Mouse (Mus musculus): Measurements from ENCODE around the gene Cd37. TPM values are rescaled to one million over a fixed set of nuclear protein-coding genes. Genes with fewer than 3 reads are reported as not detected.

Cd37 gene
- polyA plus RNA-seq, 1 experiment from 2014 or later = 19.3 TPM

GRCm38 (mm10) chr7:45237747-45238699, 892 bp downstream of the Cd37 start:
- peak overlapping the region; percentile 49 for H3K4me3 ChIP-seq (ENCODE audit: low read depth, low read length)
- no peaks in the 10 kb centered on the region for H3K27me3 ChIP-seq (ENCODE audit: control insufficient read depth, insufficient read depth, low read depth, low read length)
- peaks cover 14% of the 10 kb centered on the region for H3K4me1 ChIP-seq (ENCODE audit: control insufficient read depth, low read depth, low read length)
- peak overlapping the region; percentile 62 for H3K4me2 ChIP-seq (ENCODE audit: low read depth, low read length)
- no peaks in the 10 kb centered on the region for H3K9me3 ChIP-seq (replicated peaks; ENCODE audit: control insufficient read depth, low read length)
- H3K9ac ChIP-seq (ENCODE audit: low read depth, low read length) = peak overlapping the region; percentile 29
- no peak for ATAC-seq (ENCODE audit: low read depth)
- H3K27ac ChIP-seq (ENCODE audit: low read length) = peak overlapping the region; percentile 75
- H3K36me3 ChIP-seq (ENCODE audit: control insufficient read depth, insufficient read depth) = no peaks in the 10 kb centered on the region
- 36% methylated on average over 17 of the region's 17 CpGs for WGBS (ENCODE audit: insufficient replicate concordance)

- ATAC-seq (ENCODE audit: low read depth) = no peak
- WGBS (ENCODE audit: insufficient replicate concordance) = 54% methylated on average over 17 of the region's 17 CpGs
- Histone ChIP-seq H3K9ac (ENCODE audit: low read depth, low read length) (no peak overlapping the region), H3K9me3 (replicated peaks; ENCODE audit: control insufficient read depth, low read length) (no peaks in the 10 kb centered on the region), H3K27me3 (ENCODE audit: control insufficient read depth, insufficient read depth, low read depth, low read length) (no peaks in the 10 kb centered on the region), H3K4me2 (ENCODE audit: low read depth, low read length) (0 out of 2 replicates have a peak overlapping the region, but pooled peaks have one; percentile 19), H3K27ac (ENCODE audit: low read length) (no peak overlapping the region), H3K4me1 (ENCODE audit: control insufficient read depth, low read depth, low read length) (peaks cover 15% of the 10 kb centered on the region), H3K4me3 (ENCODE audit: low read depth, low read length) (no peak overlapping the region), H3K36me3 (ENCODE audit: control insufficient read depth, insufficient read depth) (no peaks in the 10 kb centered on the region)
Observed at GRCm38 (mm10) chr7:45235656-45236180, 3.2 kb downstream of the Cd37 start.

GRCm38 (mm10) chr7:45234922-45235571, 3.9 kb downstream of the Cd37 start:
- no peaks in the 10 kb centered on the region for H3K36me3 ChIP-seq (ENCODE audit: control insufficient read depth, insufficient read depth)
- H3K4me2 ChIP-seq (ENCODE audit: low read depth, low read length) = peak overlapping the region; percentile 19
- peaks cover 15% of the 10 kb centered on the region for H3K4me1 ChIP-seq (ENCODE audit: control insufficient read depth, low read depth, low read length)
- no peak overlapping the region for H3K9ac ChIP-seq (ENCODE audit: low read depth, low read length)
- 41% methylated on average over 21 of the region's 21 CpGs for WGBS (ENCODE audit: insufficient replicate concordance)
- no peak for ATAC-seq (ENCODE audit: low read depth)
- H3K9me3 ChIP-seq (replicated peaks; ENCODE audit: control insufficient read depth, low read length) = no peaks in the 10 kb centered on the region
- H3K4me3 ChIP-seq (ENCODE audit: low read depth, low read length) = peak overlapping the region; percentile 14; the same call in 1 of the 2 replicates
- H3K27ac ChIP-seq (ENCODE audit: low read length) = no peak overlapping the region
- no peaks in the 10 kb centered on the region for H3K27me3 ChIP-seq (ENCODE audit: control insufficient read depth, insufficient read depth, low read depth, low read length)

- H3K9ac ChIP-seq (ENCODE audit: low read depth, low read length) = no peak overlapping the region
- 50% methylated on average over 29 of the region's 29 CpGs for WGBS (ENCODE audit: insufficient replicate concordance)
- H3K4me3 ChIP-seq (ENCODE audit: low read depth, low read length) = no peak overlapping the region
- no peaks in the 10 kb centered on the region for H3K27me3 ChIP-seq (ENCODE audit: control insufficient read depth, insufficient read depth, low read depth, low read length)
- peaks cover 15% of the 10 kb centered on the region for H3K4me1 ChIP-seq (ENCODE audit: control insufficient read depth, low read depth, low read length)
- H3K27ac ChIP-seq (ENCODE audit: low read length) = no peak overlapping the region
- no peaks in the 10 kb centered on the region for H3K36me3 ChIP-seq (ENCODE audit: control insufficient read depth, insufficient read depth)
- ATAC-seq (ENCODE audit: low read depth) = no peak
- H3K4me2 ChIP-seq (ENCODE audit: low read depth, low read length) = 0 out of 2 replicates have a peak overlapping the region, but pooled peaks have one; percentile 19
- H3K9me3 ChIP-seq (replicated peaks; ENCODE audit: control insufficient read depth, low read length) = no peaks in the 10 kb centered on the region
Observed at GRCm38 (mm10) chr7:45234333-45234841, 4.5 kb downstream of the Cd37 start.

GRCm38 (mm10) chr7:45233580-45234332, 5.2 kb downstream of the Cd37 start:
- Histone ChIP-seq H3K4me3 (ENCODE audit: low read depth, low read length) (no peak overlapping the region), H3K27ac (ENCODE audit: low read length) (no peak overlapping the region), H3K9me3 (replicated peaks; ENCODE audit: control insufficient read depth, low read length) (no peaks in the 10 kb centered on the region), H3K4me1 (ENCODE audit: control insufficient read depth, low read depth, low read length) (peaks cover 9% of the 10 kb centered on the region), H3K9ac (ENCODE audit: low read depth, low read length) (no peak overlapping the region), H3K4me2 (ENCODE audit: low read depth, low read length) (no peak overlapping the region), H3K36me3 (ENCODE audit: control insufficient read depth, insufficient read depth) (no peaks in the 10 kb centered on the region), H3K27me3 (ENCODE audit: control insufficient read depth, insufficient read depth, low read depth, low read length) (no peaks in the 10 kb centered on the region)
- no peak for ATAC-seq (ENCODE audit: low read depth)
- 49% methylated on average over 20 of the region's 20 CpGs for WGBS (ENCODE audit: insufficient replicate concordance)

GRCm38 (mm10) chr7:45232716-45233465, 6.0 kb downstream of the Cd37 start:
- Histone ChIP-seq H3K4me3 (ENCODE audit: low read depth, low read length) (no peak overlapping the region), H3K4me1 (ENCODE audit: control insufficient read depth, low read depth, low read length) (peaks cover 6% of the 10 kb centered on the region), H3K9me3 (replicated peaks; ENCODE audit: control insufficient read depth, low read length) (no peaks in the 10 kb centered on the region), H3K4me2 (ENCODE audit: low read depth, low read length) (no peak overlapping the region), H3K9ac (ENCODE audit: low read depth, low read length) (no peak overlapping the region), H3K27ac (ENCODE audit: low read length) (no peak overlapping the region), H3K27me3 (ENCODE audit: control insufficient read depth, insufficient read depth, low read depth, low read length) (no peaks in the 10 kb centered on the region), H3K36me3 (ENCODE audit: control insufficient read depth, insufficient read depth) (no peaks in the 10 kb centered on the region)
- WGBS (ENCODE audit: insufficient replicate concordance) = 53% methylated on average over 13 of the region's 13 CpGs
- no peak for ATAC-seq (ENCODE audit: low read depth)

- WGBS (ENCODE audit: insufficient replicate concordance) = 76% methylated on average over 11 of the region's 11 CpGs
- no peaks in the 10 kb centered on the region for H3K27me3 ChIP-seq (ENCODE audit: control insufficient read depth, insufficient read depth, low read depth, low read length)
- no peaks in the 10 kb centered on the region for H3K36me3 ChIP-seq (ENCODE audit: control insufficient read depth, insufficient read depth)
- no peak overlapping the region for H3K4me2 ChIP-seq (ENCODE audit: low read depth, low read length)
- ATAC-seq (ENCODE audit: low read depth) = no peak
- H3K9ac ChIP-seq (ENCODE audit: low read depth, low read length) = no peak overlapping the region
- no peak overlapping the region for H3K4me3 ChIP-seq (ENCODE audit: low read depth, low read length)
- H3K27ac ChIP-seq (ENCODE audit: low read length) = no peak overlapping the region
- no peaks in the 10 kb centered on the region for H3K9me3 ChIP-seq (replicated peaks; ENCODE audit: control insufficient read depth, low read length)
- peaks cover 6% of the 10 kb centered on the region for H3K4me1 ChIP-seq (ENCODE audit: control insufficient read depth, low read depth, low read length)
Observed at GRCm38 (mm10) chr7:45231941-45232340, 7.0 kb downstream of the Cd37 start.

- no peak overlapping the region for H3K4me3 ChIP-seq (ENCODE audit: low read depth, low read length)
- H3K27ac ChIP-seq (ENCODE audit: low read length) = no peak overlapping the region
- H3K27me3 ChIP-seq (ENCODE audit: control insufficient read depth, insufficient read depth, low read depth, low read length) = no peaks in the 10 kb centered on the region
- peaks cover 6% of the 10 kb centered on the region for H3K4me1 ChIP-seq (ENCODE audit: control insufficient read depth, low read depth, low read length)
- ATAC-seq (ENCODE audit: low read depth) = no peak
- no peaks in the 10 kb centered on the region for H3K36me3 ChIP-seq (ENCODE audit: control insufficient read depth, insufficient read depth)
- WGBS (ENCODE audit: insufficient replicate concordance) = 61% methylated on average over 12 of the region's 12 CpGs
- H3K9me3 ChIP-seq (replicated peaks; ENCODE audit: control insufficient read depth, low read length) = no peaks in the 10 kb centered on the region
- no peak overlapping the region for H3K9ac ChIP-seq (ENCODE audit: low read depth, low read length)
- no peak overlapping the region for H3K4me2 ChIP-seq (ENCODE audit: low read depth, low read length)
Observed at GRCm38 (mm10) chr7:45231192-45231591, 7.7 kb downstream of the Cd37 start.

All from liver, embryonic 16.5 days (tissue).